Mouse (Mus musculus): ENCODE data around the gene Nkx2-5. TPM values are rescaled to one million over a fixed set of nuclear protein-coding genes. Genes with fewer than 3 reads are reported as not detected.

Gene Nkx2-5
- total RNA-seq, 1 experiment from 2014 or later, result not detected

DNA sequence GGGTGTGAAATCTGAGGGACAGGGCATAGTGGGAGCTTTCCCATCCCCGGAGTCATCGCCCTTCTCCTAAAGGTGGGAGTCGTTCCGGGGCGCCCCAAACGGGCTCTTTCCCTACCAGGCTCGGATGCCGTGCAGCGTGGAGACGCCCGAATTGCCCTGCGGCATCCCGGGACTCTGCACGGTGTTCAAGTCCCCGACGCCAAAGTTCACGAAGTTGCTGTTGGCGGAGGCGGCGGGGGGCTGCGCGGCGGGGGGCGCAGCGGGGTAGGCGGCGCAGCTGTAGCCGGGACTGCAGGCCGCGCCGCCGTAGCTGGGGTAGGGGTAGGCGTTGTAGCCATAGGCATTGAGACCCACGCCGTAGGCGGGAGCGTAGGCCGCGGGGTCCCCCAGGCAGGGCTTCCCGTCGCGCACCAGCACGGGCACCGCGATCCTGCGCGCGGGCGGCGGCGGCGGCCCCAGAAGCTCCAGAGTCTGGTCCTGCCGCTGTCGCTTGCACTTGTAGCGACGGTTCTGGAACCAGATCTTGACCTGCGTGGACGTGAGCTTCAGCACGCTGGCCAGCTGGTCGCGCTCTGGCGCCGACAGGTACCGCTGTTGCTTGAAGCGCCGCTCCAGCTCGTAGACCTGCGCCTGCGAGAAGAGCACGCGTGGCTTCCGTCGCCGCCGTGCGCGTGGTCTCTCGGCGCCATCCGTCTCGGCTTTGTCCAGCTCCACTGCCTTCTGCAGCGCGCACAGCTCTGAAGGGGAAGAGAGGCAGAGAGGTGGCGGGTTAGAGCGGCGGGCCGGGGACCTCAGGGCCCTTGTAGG is 5.7 kb downstream of the Nkx2-5 start:
- no peak for ATAC-seq (replicated peaks; ENCODE audit: insufficient number of reproducible peaks, low FRiP score, low TSS enrichment, poor library complexity, severe bottlenecking)

- no peak for ATAC-seq (replicated peaks; ENCODE audit: insufficient number of reproducible peaks, low FRiP score, low TSS enrichment, poor library complexity, severe bottlenecking)
Observed at GRCm38 (mm10) chr17:26838191-26838910, 6.5 kb downstream of the Nkx2-5 start.

DNA sequence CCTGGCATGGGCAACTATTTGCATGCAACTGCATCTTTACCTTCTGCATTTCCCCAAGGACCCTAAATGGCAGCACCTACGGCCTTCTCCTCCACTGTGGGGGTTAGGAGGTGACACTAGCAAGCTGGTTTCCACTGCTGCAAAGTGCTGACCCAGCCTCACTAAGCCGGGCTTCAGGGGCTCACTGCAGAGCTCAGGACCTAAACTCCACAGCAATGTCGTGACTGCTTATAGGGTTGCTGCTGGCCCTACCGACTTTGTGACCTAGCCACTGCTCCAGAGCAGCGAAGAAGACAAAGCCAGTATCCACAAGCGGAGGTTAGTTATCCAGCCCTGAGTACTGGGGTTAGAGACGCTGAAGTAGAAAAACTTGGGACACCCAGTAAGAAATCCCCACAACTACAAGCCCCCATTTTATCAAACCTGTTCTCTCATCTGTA is 7.2 kb downstream of the Nkx2-5 start:
- no peak for ATAC-seq (replicated peaks; ENCODE audit: insufficient number of reproducible peaks, low FRiP score, low TSS enrichment, poor library complexity, severe bottlenecking)

DNA sequence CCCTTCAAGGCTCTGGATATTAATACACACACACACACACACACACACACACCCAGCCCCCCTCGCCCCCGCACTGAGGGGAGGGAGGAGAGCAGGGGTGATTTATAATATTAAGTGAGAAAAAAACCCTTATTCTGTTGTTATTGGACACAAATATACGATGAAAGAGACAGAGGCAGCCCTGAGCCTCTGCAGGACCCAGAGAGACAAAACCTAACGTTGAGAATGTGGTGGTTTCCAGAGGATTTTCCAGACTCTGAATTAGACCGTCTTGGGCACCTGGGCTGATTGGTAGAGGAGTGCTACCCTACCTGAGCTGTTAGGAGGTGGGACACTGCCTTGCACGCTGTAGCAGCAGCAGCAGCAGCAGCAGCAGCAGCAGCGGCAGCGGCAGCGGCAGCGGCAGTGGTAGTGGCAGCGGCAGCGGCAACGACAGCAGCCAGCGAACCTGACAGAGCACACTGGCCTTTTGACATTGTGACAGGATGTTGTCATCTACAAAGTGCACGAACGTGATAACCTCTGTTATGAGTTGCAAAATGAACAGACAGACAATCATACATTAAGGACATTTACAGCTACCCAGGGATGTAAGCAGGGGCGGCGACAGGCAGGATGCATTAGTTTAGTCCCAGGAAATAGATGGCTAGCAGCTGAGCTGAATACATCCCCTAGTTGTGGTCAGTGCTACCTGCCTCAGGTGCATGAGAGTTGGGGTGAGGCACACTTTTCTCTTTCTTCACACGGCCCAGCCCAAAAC is 7.8 kb downstream of the Nkx2-5 start:
- ATAC-seq (replicated peaks; ENCODE audit: insufficient number of reproducible peaks, low FRiP score, low TSS enrichment, poor library complexity, severe bottlenecking), result no peak

DNA sequence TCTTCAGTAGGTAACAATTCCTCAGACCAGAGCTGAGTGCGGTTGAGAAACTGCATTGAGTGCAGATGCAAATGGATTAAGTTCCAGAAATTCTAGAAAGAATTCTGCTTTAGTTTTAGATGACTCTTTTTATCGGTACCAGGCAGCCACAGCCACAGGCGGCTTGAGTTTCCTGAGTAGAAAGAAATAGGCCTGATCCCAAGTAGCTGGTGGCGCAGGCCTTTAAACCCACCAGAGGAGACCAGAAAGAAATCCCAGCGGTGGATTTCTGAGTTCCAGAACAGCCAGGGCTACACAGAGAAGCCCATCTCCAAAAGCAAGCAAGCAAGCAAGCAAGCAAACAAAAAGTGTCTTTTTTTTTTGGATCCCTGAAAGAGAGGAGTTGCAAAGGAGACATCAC is 8.4 kb downstream of the Nkx2-5 start:
- ATAC-seq (replicated peaks; ENCODE audit: insufficient number of reproducible peaks, low FRiP score, low TSS enrichment, poor library complexity, severe bottlenecking), result no peak

DNA sequence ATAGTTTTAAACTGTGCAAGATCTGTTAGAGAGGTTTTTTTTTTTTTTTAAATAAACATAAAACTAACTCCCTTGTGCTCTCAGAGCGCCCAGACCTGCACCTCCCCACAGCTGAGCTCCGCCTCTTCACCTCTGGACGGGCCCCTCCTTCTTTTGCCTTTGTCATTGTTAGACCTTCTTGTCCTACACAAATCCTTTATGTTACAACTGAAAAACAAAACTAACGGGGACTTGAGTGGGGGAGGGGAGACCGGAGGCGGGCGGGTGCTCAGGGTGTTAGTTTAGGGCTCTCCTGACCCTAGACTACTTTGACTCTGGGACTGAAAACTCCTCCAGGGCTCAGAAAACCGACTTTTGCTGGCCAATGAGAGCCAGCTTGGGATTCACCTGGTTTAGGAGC is 8.9 kb downstream of the Nkx2-5 start:
- ATAC-seq (replicated peaks; ENCODE audit: insufficient number of reproducible peaks, low FRiP score, low TSS enrichment, poor library complexity, severe bottlenecking), result no peak

GRCm38 (mm10) chr17:26834966-26835755 is 9.6 kb downstream of the Nkx2-5 start:
- no peak for ATAC-seq (replicated peaks; ENCODE audit: insufficient number of reproducible peaks, low FRiP score, low TSS enrichment, poor library complexity, severe bottlenecking)

- no peak for ATAC-seq (replicated peaks; ENCODE audit: insufficient number of reproducible peaks, low FRiP score, low TSS enrichment, poor library complexity, severe bottlenecking)
Observed at GRCm38 (mm10) chr17:26834302-26834965, 10.4 kb downstream of the Nkx2-5 start.

GRCm38 (mm10) chr17:26833806-26834205 is 11.0 kb downstream of the Nkx2-5 start:
- no peak for ATAC-seq (replicated peaks; ENCODE audit: insufficient number of reproducible peaks, low FRiP score, low TSS enrichment, poor library complexity, severe bottlenecking)

DNA sequence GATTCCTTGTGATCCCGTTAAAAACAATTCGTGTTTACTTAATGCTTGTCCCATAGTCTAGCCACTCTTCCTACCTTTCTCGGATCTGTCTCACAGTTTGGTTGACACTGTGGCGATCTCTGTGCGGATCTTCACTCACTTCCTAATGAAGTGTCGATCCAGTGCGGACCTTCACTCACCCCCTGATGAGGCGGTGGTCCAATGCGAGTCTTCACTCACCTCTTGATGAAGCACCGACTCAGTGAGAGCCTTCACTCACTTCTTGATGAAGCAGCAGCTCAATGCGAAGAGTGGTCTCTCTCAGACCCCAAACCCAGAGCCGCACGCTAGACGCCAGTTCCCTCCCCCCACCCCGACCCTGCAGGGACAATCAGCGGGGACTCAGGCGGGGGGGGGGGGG is 18.7 kb downstream of the Nkx2-5 start:
- ATAC-seq (replicated peaks; ENCODE audit: insufficient number of reproducible peaks, low FRiP score, low TSS enrichment, poor library complexity, severe bottlenecking), result no peak

DNA sequence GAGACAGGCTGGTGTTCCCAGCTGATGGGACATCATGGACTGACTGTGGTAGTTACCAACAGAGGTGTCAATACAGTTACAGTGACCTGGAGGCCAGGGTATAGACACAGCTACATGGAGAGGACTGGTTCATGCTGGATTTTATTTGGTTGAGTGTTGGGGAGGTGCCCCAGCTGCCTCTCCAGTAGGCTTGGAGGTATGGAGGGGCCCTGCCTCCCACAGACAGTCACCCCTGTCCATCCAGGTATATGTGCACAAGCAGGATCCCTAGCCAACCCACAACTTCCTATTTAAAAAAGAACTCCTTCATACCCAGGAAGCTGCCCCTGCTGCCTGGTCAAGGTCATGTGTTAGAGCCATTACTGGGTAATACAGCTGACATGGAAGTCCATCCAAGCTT is 27.0 kb downstream of the Nkx2-5 start:
- ATAC-seq (replicated peaks; ENCODE audit: insufficient number of reproducible peaks, low FRiP score, low TSS enrichment, poor library complexity, severe bottlenecking), result no peak

- no peak for ATAC-seq (replicated peaks; ENCODE audit: insufficient number of reproducible peaks, low FRiP score, low TSS enrichment, poor library complexity, severe bottlenecking)
Observed at GRCm38 (mm10) chr17:26816810-26817209, 28.0 kb downstream of the Nkx2-5 start.

DNA sequence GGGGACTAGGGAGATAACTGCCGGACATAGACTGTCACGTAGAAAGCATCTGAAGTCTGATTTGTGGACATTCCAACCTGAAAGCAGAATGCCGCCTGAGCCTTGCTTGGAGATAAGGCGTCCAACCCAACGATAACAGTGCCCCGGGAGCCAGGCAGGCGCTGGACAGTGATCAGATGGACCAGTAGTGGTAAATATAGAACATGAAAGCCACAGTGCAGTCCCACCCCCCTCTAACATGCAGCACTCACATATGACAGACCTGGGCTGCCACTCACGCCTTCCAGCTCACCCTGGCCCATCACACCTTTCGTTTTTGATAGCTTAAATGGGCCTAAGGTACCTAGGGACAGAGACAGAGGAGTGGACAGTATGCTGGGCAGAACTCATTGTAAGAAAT is 31.3 kb downstream of the Nkx2-5 start:
- no peak for ATAC-seq (replicated peaks; ENCODE audit: insufficient number of reproducible peaks, low FRiP score, low TSS enrichment, poor library complexity, severe bottlenecking)

DNA sequence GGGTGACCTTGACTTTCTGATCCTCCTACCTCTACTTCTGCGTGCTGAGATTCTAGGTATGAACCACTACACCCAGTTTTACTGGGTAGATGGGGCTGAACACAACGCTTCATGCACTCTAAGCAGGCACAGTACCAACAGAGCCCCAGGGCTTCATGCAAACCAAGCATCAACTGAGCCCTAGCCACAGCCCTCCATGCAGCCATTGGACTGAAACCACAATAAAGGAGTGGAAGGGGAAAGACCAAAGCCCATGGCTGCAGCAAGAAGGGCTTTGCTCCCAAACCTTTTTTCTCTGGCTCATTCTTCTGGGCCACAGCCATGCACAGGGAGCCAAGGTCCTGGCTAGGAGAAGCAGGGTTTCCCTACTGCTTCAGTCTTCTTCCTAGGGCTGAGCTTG is 32.2 kb downstream of the Nkx2-5 start:
- ATAC-seq (replicated peaks; ENCODE audit: insufficient number of reproducible peaks, low FRiP score, low TSS enrichment, poor library complexity, severe bottlenecking), result no peak

- ATAC-seq (replicated peaks; ENCODE audit: insufficient number of reproducible peaks, low FRiP score, low TSS enrichment, poor library complexity, severe bottlenecking), result no peak
Observed at GRCm38 (mm10) chr17:26802886-26803285, 41.9 kb downstream of the Nkx2-5 start.

DNA sequence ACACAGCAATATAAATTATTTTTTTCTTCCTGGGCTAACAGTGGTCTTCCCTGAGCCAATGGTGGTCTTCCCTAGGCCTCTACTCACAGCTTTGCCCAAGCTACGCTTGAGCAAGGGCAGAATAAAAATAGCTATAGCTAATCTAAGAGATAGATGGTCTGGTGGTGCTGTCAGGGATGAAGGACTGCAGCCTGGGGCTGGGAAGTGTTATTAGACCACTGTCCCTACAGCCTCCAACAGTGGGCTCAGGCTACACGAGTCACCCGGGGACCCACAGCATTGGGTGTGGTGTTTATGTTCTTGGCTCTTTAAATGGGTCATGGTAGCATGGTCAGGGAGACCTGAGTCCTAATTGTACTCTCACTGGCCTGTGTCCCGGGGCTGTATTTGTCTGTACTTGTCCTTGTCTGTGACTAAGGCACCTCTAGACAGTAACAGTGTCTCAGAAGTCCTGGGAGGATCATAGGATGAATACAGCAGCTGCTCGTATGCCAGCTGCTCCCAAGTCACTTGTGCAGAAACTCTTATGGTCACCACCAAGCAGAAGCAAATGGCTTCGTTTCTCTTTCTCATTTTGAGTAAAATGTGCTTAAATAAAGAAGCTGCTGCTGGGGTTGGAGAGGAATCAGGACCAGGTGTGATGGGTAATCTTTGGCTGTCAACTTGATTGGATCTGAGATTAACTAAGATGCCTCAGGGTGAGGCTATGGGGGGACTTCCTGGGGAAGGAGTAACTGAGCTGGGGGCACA is 47.3 kb downstream of the Nkx2-5 start:
- no peak for ATAC-seq (replicated peaks; ENCODE audit: insufficient number of reproducible peaks, low FRiP score, low TSS enrichment, poor library complexity, severe bottlenecking)

DNA sequence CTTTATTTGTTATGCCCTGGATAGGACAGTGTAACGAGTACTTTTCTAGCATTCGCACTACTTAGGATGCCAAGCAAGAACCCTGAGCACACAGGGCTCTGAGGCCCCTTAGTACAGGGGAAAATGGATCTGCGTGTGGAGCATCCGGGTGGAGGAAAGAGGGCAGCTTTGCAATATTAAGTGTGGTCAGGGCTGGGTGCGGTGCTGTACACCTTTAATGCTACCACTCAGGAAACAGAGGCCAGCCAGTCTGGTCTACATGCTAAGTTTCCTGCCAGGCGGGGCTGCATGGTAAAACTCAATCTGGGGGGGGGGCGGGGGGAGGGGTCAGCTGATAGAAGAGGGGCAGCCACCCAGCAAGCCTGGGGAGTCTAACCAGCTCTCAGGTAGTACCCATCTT is 49.4 kb downstream of the Nkx2-5 start:
- ATAC-seq (replicated peaks; ENCODE audit: insufficient number of reproducible peaks, low FRiP score, low TSS enrichment, poor library complexity, severe bottlenecking), result no peak

GRCm38 (mm10) chr17:26794744-26795143 is 50.1 kb downstream of the Nkx2-5 start:
- ATAC-seq (replicated peaks; ENCODE audit: insufficient number of reproducible peaks, low FRiP score, low TSS enrichment, poor library complexity, severe bottlenecking), result peak; percentile 49; the same call in 1 of the 2 replicates
